Mouse (Mus musculus) skeletal muscle tissue, postnatal 0 days (tissue): ENCODE results near the gene Angptl8. TPM values are rescaled to one million over a fixed set of nuclear protein-coding genes. Genes with fewer than 3 reads are reported as not detected.

Experiments used
- microRNA-seq, 2 experiments: library from miRNA; unstranded; fragments of <30 nt; microRNA quantifications; one replicate each; pipeline ENCODE4; 2016
- polyA plus RNA-seq: library from polyadenylated mRNA; unstranded; fragments of >200 nt; fragmentation: Nextera tagmentation; extraction: Ambion mirVana; gene quantifications from 2 replicates; pipeline ENCODE4 v1.2.1, GENCODE M21; 2015

Gene Angptl8
- 1.1 and 6.7 TPM in 2 replicates for polyA plus RNA-seq

GRCm38 (mm10) chr9:21835258-21835912, at the start of gene Angptl8:
Gene Angptl8 (plus strand): TSS chr9:21835510.

GRCm38 (mm10) chr9:21798345-21799009, 36.8 kb upstream of the Angptl8 start, which contains the start of gene Kank2:
Gene Kank2 (minus strand): TSS chr9:21798744.

GRCm38 (mm10) chr9:21852128-21853091, 17.1 kb downstream of the Angptl8 start, which contains the start of gene Dock6:
Gene Dock6 (minus strand): TSS chr9:21852635.

Small RNAs within 50 kb of the gene (microRNA-seq; reads per million reads assigned to microRNA genes)
- gene Mir7083 = 4.5 to 5.3 reads per million in 2 experiments

Other genes starting within 250 kb of the Angptl8 start
- 39.2 and 39.3 TPM in 2 replicates for gene Timm29, start 242.8 kb upstream of the Angptl8 start, polyA plus RNA-seq
- 9.8 and 10.2 TPM in 2 replicates for gene Yipf2, start 242.7 kb upstream of the Angptl8 start, polyA plus RNA-seq
- 20.4 and 22.7 TPM in 2 replicates for gene Smarca4, start 219.3 kb upstream of the Angptl8 start, polyA plus RNA-seq
- 6.8 and 11.5 TPM in 2 replicates for gene Ldlr, start 112.0 kb upstream of the Angptl8 start, polyA plus RNA-seq
- 16.6 and 19.0 TPM in 2 replicates for gene Spc24, start 75.2 kb upstream of the Angptl8 start, polyA plus RNA-seq
- gene Kank2, start 36.8 kb upstream of the Angptl8 start, polyA plus RNA-seq = 10.1 and 10.9 TPM in 2 replicates
- 13.3 and 14.2 TPM in 2 replicates for gene Dock6, start 17.1 kb downstream of the Angptl8 start, polyA plus RNA-seq
- gene Rab3d, start 82.7 kb downstream of the Angptl8 start, polyA plus RNA-seq = 6.7 and 17.4 TPM in 2 replicates
- 1.1 and 1.3 TPM in 2 replicates for gene Ccdc159, start 92.0 kb downstream of the Angptl8 start, polyA plus RNA-seq
- 33.4 and 53.5 TPM in 2 replicates for gene Tmem205, start 92.0 kb downstream of the Angptl8 start, polyA plus RNA-seq
- 1.4 and 2.0 TPM in 2 replicates for gene Plppr2, start 101.5 kb downstream of the Angptl8 start, polyA plus RNA-seq
- 2.1 and 2.6 TPM in 2 replicates for gene Swsap1, start 120.2 kb downstream of the Angptl8 start, polyA plus RNA-seq
- 8.0 and 9.8 TPM in 2 replicates for gene Epor, start 128.0 kb downstream of the Angptl8 start, polyA plus RNA-seq
- 0.27 TPM in 2 replicates for gene Rgl3, start 153.9 kb downstream of the Angptl8 start, polyA plus RNA-seq
- gene Ccdc151, start 167.1 kb downstream of the Angptl8 start, polyA plus RNA-seq = 0.09 and 0.12 TPM in 2 replicates
- 28.7 and 37.6 TPM in 2 replicates for gene Prkcsh, start 167.3 kb downstream of the Angptl8 start, polyA plus RNA-seq
- not detected in 2 replicates for gene Elavl3, start 216.5 kb downstream of the Angptl8 start, polyA plus RNA-seq
- gene Gm49318, start 235.7 kb downstream of the Angptl8 start, polyA plus RNA-seq = not detected in 2 replicates
- 3.8 and 4.5 TPM in 2 replicates for gene Zfp653, start 235.9 kb downstream of the Angptl8 start, polyA plus RNA-seq
- gene Ecsit, start 249.9 kb downstream of the Angptl8 start, polyA plus RNA-seq = 40.4 and 43.4 TPM in 2 replicates